Mouse (Mus musculus) heart, postnatal 0 days (tissue): ENCODE measurements around the gene Plin5.

Experiments used
- CTCF ChIP-seq: IDR thresholded peaks from 2 replicates; pipeline ENCODE4 v1.5.1; 2016; ENCODE audit warnings: antibody characterized with exemption, control low read depth, low read depth
- EP300 ChIP-seq: IDR thresholded peaks from 2 replicates; pipeline ENCODE4 v1.6.1; 2016; ENCODE audit warnings: antibody characterized with exemption, low read depth

GRCm38 (mm10) chr17:56116193-56116592 is 1.2 kb downstream of the Plin5 start:
- TF ChIP-seq CTCF (no peak), EP300 (no peak)
